Mouse (Mus musculus) CH12.LX (cell line): ENCODE measurements around the gene Cx3cr1. TPM values are rescaled to one million over a fixed set of nuclear protein-coding genes. Genes with fewer than 3 reads are reported as not detected.
A peak's percentile ranks its signal among the peaks of the same experiment; 100 is the strongest.

ENCODE experiments used
- DNase-seq: peaks from one replicate; pipeline ENCODE4 v3.0.0-alpha.2; 2013; ENCODE audit errors: extremely low read depth
- H3K27ac ChIP-seq: 2 replicates; pipeline ENCODE4 v1.5.1; 2012; ENCODE audit warnings: low read depth, mild to moderate bottlenecking, control low read depth, moderate library complexity; ENCODE audit not compliant: insufficient read depth
- H3K27me3 ChIP-seq: replicated peaks from 2 replicates; pipeline ENCODE3; 2012; ENCODE audit warnings: inconsistent platforms
- H3K36me3 ChIP-seq, 2 experiments: replicated peaks in 1 of 2; 2 replicates each; pipeline versions ENCODE3 to v1.6.1; 2012; ENCODE audit warnings: inconsistent platforms in 1 of 2, low read length in 1 of 2, mild to moderate bottlenecking in 1 of 2, mixed read lengths in 1 of 2, moderate library complexity in 1 of 2; ENCODE audit not compliant: control insufficient read depth in 1 of 2, insufficient read depth in 1 of 2
- H3K4me1 ChIP-seq, 2 experiments: 2 replicates each; pipeline ENCODE4 v1.6.1; 2012; ENCODE audit warnings: inconsistent platforms in 1 of 2, moderate library complexity in 1 of 2; ENCODE audit not compliant: insufficient read depth in 2 of 2, control insufficient read depth in 1 of 2
- H3K4me2 ChIP-seq: 2 replicates; pipeline ENCODE4 v1.6.1; 2012; ENCODE audit warnings: low read depth, mild to moderate bottlenecking, control low read depth; ENCODE audit not compliant: poor library complexity, insufficient read depth, severe bottlenecking
- H3K4me3 ChIP-seq, 3 experiments: fragments of 150-350 bp in 1 of 3; sonication (generic) in 1 of 3; replicated peaks in 1 of 3; 2 replicates each; pipeline versions ENCODE3 to v1.5.1; 2011 to 2012; ENCODE audit warnings: low read depth in 2 of 3, low read length in 2 of 3, mild to moderate bottlenecking in 2 of 3, moderate library complexity in 2 of 3, control low read depth in 1 of 3, improper control_type of control experiment in 1 of 3, inconsistent platforms in 1 of 3, mixed read lengths in 1 of 3; ENCODE audit not compliant: poor library complexity in 1 of 3
- H3K79me2 ChIP-seq: replicated peaks from 2 replicates; pipeline ENCODE4 v1.6.1; 2012; ENCODE audit warnings: mild to moderate bottlenecking, moderate library complexity; ENCODE audit not compliant: control insufficient read depth, poor library complexity, insufficient read depth, severe bottlenecking; ENCODE audit errors: extremely low read depth
- H3K9ac ChIP-seq: 2 replicates; pipeline ENCODE4 v1.6.1; 2012; ENCODE audit warnings: low read depth, mild to moderate bottlenecking, control low read depth, moderate library complexity; ENCODE audit not compliant: insufficient read depth
- H3K9me3 ChIP-seq: replicated peaks from 2 replicates; pipeline ENCODE3; 2012; ENCODE audit warnings: low read length, inconsistent platforms, mixed read lengths
- BHLHE40 ChIP-seq: IDR thresholded peaks from 2 replicates; pipeline ENCODE4 v1.6.1; 2011; ENCODE audit warnings: mild to moderate bottlenecking, low read depth, low read length, improper control_type of control experiment
- CHD1 ChIP-seq: IDR thresholded peaks from 2 replicates; pipeline ENCODE4 v1.6.1; 2012; ENCODE audit warnings: low read depth, low read length, improper control_type of control experiment, inconsistent platforms
- CTCF ChIP-seq, 2 experiments: IDR thresholded peaks in 1 of 2; conservative IDR thresholded peaks in 1 of 2; 2 replicates each; pipeline ENCODE4 v1.5.1; 2011 to 2012; ENCODE audit warnings: low read depth in 2 of 2, low read length in 2 of 2, improper control_type of control experiment in 1 of 2, inconsistent platforms in 1 of 2, mild to moderate bottlenecking in 1 of 2, moderate library complexity in 1 of 2
- E2F4 ChIP-seq: IDR thresholded peaks from 2 replicates; pipeline ENCODE4 v1.6.1; 2011; ENCODE audit warnings: low read depth, low read length, improper control_type of control experiment; ENCODE audit not compliant: insufficient replicate concordance
- ELF1 ChIP-seq: IDR thresholded peaks from 2 replicates; pipeline ENCODE4 v1.6.1; 2014; ENCODE audit warnings: low read depth, mild to moderate bottlenecking, inconsistent platforms, low read length, improper control_type of control experiment
- EP300 ChIP-seq: IDR thresholded peaks from 2 replicates; pipeline ENCODE4 v1.6.1; 2011; ENCODE audit warnings: low read length, improper control_type of control experiment
- ETS1 ChIP-seq: conservative IDR thresholded peaks from 2 replicates; pipeline ENCODE4 v1.6.1; 2012; ENCODE audit warnings: low read depth, mild to moderate bottlenecking, inconsistent platforms, low read length, improper control_type of control experiment, moderate library complexity
- GABPA ChIP-seq: IDR thresholded peaks from 2 replicates; pipeline ENCODE4 v1.6.1; 2012; ENCODE audit warnings: low read depth, low read length, improper control_type of control experiment, inconsistent platforms; ENCODE audit not compliant: insufficient replicate concordance
- IRF4 ChIP-seq: IDR thresholded peaks from 2 replicates; pipeline ENCODE4 v1.6.1; 2014; ENCODE audit warnings: low read depth, mild to moderate bottlenecking, inconsistent platforms, low read length, improper control_type of control experiment
- JUN ChIP-seq: IDR thresholded peaks from 2 replicates; pipeline ENCODE4 v1.6.1; 2011; ENCODE audit warnings: low read depth, mild to moderate bottlenecking, low read length, improper control_type of control experiment, moderate library complexity; ENCODE audit not compliant: insufficient read depth
- JUND ChIP-seq: conservative IDR thresholded peaks from 2 replicates; pipeline ENCODE4 v1.6.1; 2011; ENCODE audit warnings: low read depth, low read length, improper control_type of control experiment
- MAFK ChIP-seq: IDR thresholded peaks from 2 replicates; pipeline ENCODE4 v1.6.1; 2011; ENCODE audit warnings: low read length, improper control_type of control experiment; ENCODE audit not compliant: insufficient replicate concordance
- MEF2A ChIP-seq: IDR thresholded peaks from 2 replicates; pipeline ENCODE4 v1.6.1; 2014; ENCODE audit warnings: low read depth, mild to moderate bottlenecking, inconsistent platforms, low read length, improper control_type of control experiment, borderline replicate concordance
- NELFE ChIP-seq: IDR thresholded peaks from 2 replicates; pipeline ENCODE4 v1.6.1; 2011; ENCODE audit warnings: low read depth, low read length, improper control_type of control experiment
- PAX5 ChIP-seq: IDR thresholded peaks from 2 replicates; pipeline ENCODE4 v1.6.1; 2012; ENCODE audit warnings: low read length, inconsistent platforms, mixed read lengths
- POLR2A ChIP-seq: IDR thresholded peaks from 2 replicates; pipeline ENCODE4 v1.6.1; 2011; ENCODE audit warnings: low read depth, mild to moderate bottlenecking, improper control_type of control experiment, low read length
- RAD21 ChIP-seq: IDR thresholded peaks from 2 replicates; pipeline ENCODE4 v1.6.1; 2011; ENCODE audit warnings: low read depth, mild to moderate bottlenecking, low read length, improper control_type of control experiment, moderate library complexity
- SMC3 ChIP-seq: IDR thresholded peaks from 2 replicates; pipeline ENCODE4 v1.6.1; 2011; ENCODE audit warnings: low read depth, low read length, improper control_type of control experiment
- TBP ChIP-seq: conservative IDR thresholded peaks from 2 replicates; pipeline ENCODE4 v1.6.1; 2011; ENCODE audit warnings: low read depth, low read length, improper control_type of control experiment
- UBTF ChIP-seq: IDR thresholded peaks from 2 replicates; pipeline ENCODE4 v1.6.1; 2012; ENCODE audit warnings: low read depth, mild to moderate bottlenecking, inconsistent platforms, low read length, improper control_type of control experiment, moderate library complexity
- USF1 ChIP-seq: IDR thresholded peaks from 2 replicates; pipeline ENCODE4 v1.6.1; 2014; ENCODE audit warnings: low read depth, mild to moderate bottlenecking, inconsistent platforms, low read length, improper control_type of control experiment
- USF2 ChIP-seq: conservative IDR thresholded peaks from 2 replicates; pipeline ENCODE4 v1.6.1; 2011; ENCODE audit warnings: low read depth, low read length, improper control_type of control experiment
- ZC3H11A ChIP-seq: IDR thresholded peaks from 2 replicates; pipeline ENCODE4 v1.6.1; 2012; ENCODE audit warnings: low read depth, mild to moderate bottlenecking, inconsistent platforms, low read length, improper control_type of control experiment
- ZKSCAN1 ChIP-seq: IDR thresholded peaks from 2 replicates; pipeline ENCODE4 v1.6.1; 2012; ENCODE audit warnings: low read depth, inconsistent platforms, low read length, improper control_type of control experiment, borderline replicate concordance
- ZNF384 ChIP-seq: IDR thresholded peaks from 2 replicates; pipeline ENCODE4 v1.6.1; 2012; ENCODE audit warnings: low read depth, low read length, improper control_type of control experiment, inconsistent platforms
- dilution Hi-C: fragments of 300-500 bp; cut with MboI; formaldehyde crosslinking; loops from 2 replicates; pipeline ENCODE4 v1.14.3; 2020; ENCODE audit warnings: low sequenced_read_pairs; ENCODE audit not compliant: extremely low pct_unique_long_range_greater_than_20kb, extremely low pct_ligation_motif_present
- in situ Hi-C: fragments of 300-500 bp; cut with MboI; formaldehyde crosslinking; loops from 3 replicates; pipeline ENCODE4 v1.14.3; 2019; ENCODE audit warnings: low sequenced_read_pairs, low pct_ligation_motif_present, low pct_unique_long_range_greater_than_20kb, mixed read lengths
- polyA plus RNA-seq: library from polyadenylated mRNA; unstranded; fragments of >175 nt; gene quantifications from 2 replicates; pipeline ENCODE4 v1.2.1, GENCODE M21; 2012; ENCODE audit warnings: low read depth; ENCODE audit not compliant: insufficient read length
- total RNA-seq, 2 experiments: library from RNA; depleted of rRNA; stranded (reverse); fragments of 300-350 nt in 1 of 2; fragments of >200 nt in 1 of 2; gene quantifications; 2 replicates each; pipeline ENCODE4 v1.2.3; 2012 to 2014

Cx3cr1 gene
- total and polyA plus RNA-seq, 3 experiments = 0.06 TPM; not detected in 2

DNA sequence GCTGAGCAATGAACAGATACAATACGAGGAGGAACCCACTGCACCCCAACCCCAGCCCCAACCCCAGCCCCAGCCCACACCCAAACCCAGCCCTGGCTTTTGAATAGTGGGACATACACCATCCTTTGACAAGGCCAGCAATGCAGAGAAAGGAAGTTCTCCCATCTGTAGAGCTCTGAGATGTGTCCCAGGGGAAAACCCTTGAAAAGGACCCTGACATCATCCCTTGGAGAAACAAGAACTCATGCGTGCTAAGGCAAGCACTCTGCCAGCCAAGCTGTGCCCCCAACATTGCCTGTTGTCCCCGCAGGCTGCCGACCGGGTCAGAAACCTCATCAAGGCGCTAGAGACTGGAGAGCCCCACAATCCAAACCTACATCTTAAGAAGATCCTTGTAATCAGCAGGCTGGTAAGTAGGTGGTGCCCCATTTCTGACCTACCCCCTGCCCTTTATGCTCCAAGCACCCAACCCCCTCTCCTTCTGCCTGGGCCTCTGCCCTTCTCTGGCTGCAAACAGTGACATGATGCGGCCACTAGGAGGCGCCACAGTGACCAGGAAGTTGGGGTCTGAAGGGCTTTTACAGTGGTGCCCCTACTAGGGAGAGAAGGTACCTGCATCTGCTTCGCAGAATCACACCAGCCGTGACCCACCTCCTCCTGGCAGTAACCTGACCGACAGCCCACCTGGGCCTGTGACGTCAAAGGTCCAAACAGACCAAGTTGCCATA is 124.3 kb downstream of the Cx3cr1 start:
- H3K9me3 ChIP-seq = no peaks in the 10 kb centered on the region
- no peak overlapping the region for H3K4me2 ChIP-seq
- no peaks in the 10 kb centered on the region for H3K79me2 ChIP-seq
- in situ Hi-C loops = no loop called here
- no peak overlapping the region for H3K27ac ChIP-seq
- no peaks in the 10 kb centered on the region for H3K27me3 ChIP-seq
- no peaks in the 10 kb centered on the region for H3K36me3 ChIP-seq
- peak; percentile 83 for DNase-seq
- no peak overlapping the region for H3K4me3 ChIP-seq
- dilution Hi-C loops = no loop called here
- peak; percentile 28 for TF ChIP-seq RAD21
- TF ChIP-seq ZKSCAN1 = no peak
- TF ChIP-seq JUN = peak; percentile 55
- peak; percentile 64 to 87; a peak in 3 of 4 replicates for TF ChIP-seq CTCF (conservative IDR thresholded peaks at IDR 0.05 in 1 of 2, IDR thresholded peaks at IDR 0.05 in 1 of 2; ENCODE audit: low read depth in 2 of 2, low read length in 2 of 2)
- peak; percentile 12; the same call in 1 of the 2 replicates for TF ChIP-seq IRF4
- TF ChIP-seq SMC3 = peak; percentile 62
- no peak for TF ChIP-seq TBP
- peak; percentile 42; the same call in 1 of the 2 replicates for TF ChIP-seq MEF2A
- no peak for TF ChIP-seq ZC3H11A
- TF ChIP-seq ELF1 = peak; percentile 89
- TF ChIP-seq CHD1 = no peak
- no peak for TF ChIP-seq E2F4
- no peak overlapping the region for H3K9ac ChIP-seq
- H3K4me1 ChIP-seq = peaks cover 14 to 60% of the 10 kb centered on the region in 2 experiments

GRCm38 (mm10) chr9:119943326-119943725 is 126.4 kb downstream of the Cx3cr1 start:
- in situ Hi-C loops = no loop called here
- no peak for DNase-seq
- Histone ChIP-seq H3K27ac (no peak overlapping the region), H3K9ac (no peak overlapping the region), H3K27me3 (no peaks in the 10 kb centered on the region), H3K4me1 (peaks cover 9 to 48% of the 10 kb centered on the region in 2 experiments), H3K79me2 (no peaks in the 10 kb centered on the region), H3K4me2 (no peak overlapping the region), H3K36me3 (no peaks in the 10 kb centered on the region), H3K9me3 (no peaks in the 10 kb centered on the region), H3K4me3 (no peak overlapping the region)
- TF ChIP-seq MEF2A (no peak), NELFE (no peak), UBTF (no peak), PAX5 (no peak), CHD1 (no peak), ZNF384 (no peak), ETS1 (no peak), USF2 (no peak), USF1 (no peak), E2F4 (no peak), POLR2A (no peak), EP300 (no peak), ZC3H11A (no peak), MAFK (no peak), GABPA (no peak), JUND (no peak), BHLHE40 (no peak)
- dilution Hi-C loops = no loop called here
